Mouse (Mus musculus) urinary bladder, postnatal 36 days (tissue): Measurements from ENCODE around the gene Ppp6c.
"Not testable (repeated sequence)": the region's sequence is repeated elsewhere in the genome, so short reads cannot be mapped to it uniquely, and the experiment has no call there.

Experiments
- DNase-seq, 2 experiments: peaks; one replicate each; pipeline ENCODE4 v3.0.0; 2022; ENCODE audit warnings: low spot score in 2 of 2, mixed read lengths in 1 of 2

Gene Ppp6c

DNA sequence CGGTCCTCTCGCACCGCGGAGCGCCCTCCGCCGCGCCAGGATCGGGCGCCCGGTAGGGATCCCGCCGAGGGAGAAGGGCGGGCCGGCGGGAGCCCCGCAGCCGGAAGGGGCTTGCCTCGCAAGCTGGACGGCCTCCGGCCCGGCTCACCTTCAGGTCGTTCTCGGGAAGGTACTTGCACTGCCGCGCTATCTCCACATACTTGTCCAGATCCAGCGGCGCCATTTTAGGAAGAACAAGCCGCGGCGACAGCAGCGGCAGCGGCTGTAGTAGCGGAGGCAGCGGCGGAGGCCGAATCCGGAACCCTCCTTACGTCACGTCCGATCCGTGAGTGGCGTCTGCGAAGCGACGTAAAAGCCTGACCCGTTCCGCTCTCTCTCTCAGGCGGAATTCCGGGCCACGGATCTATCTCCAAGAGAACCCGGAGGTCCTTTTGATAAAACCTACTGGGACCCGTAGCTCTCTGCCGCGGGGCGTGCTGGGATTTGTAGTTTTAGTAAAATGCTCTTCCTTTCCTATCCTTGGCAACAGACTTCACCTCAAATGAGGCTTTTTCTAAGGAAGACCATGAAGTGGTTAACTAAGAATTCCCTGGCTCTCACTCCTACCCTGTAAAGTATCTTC is at the start of gene Ppp6c:
Gene Ppp6c, minus strand, starts transcription at position 433 of the 622 bp plus-strand sequence.
- DNase-seq: peak; percentile 79 to 92

- peak; percentile 0 to 11 for DNase-seq
Observed at GRCm38 (mm10) chr2:39268357-39268756, 42.1 kb upstream of the Ppp6c start.

DNA sequence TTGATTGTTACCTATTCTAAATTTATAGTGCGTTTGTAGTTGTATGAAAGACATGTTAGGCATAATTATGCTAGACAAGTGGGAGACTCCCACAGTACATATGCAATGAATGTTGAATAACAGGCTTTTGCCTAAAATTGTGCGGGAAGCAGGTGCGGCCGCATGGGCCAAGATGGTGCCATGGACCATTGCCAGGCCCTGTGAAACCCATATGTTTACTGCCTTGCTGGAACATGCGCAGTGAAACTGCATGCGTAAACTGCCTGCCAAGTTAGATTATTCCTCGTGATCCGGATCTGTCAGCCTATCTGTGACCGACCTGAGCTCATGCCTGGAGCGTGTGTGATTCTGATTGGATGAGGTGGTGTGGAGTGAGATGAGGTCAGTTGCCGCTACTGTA is 26.0 kb upstream of the Ppp6c start:
- not testable (repeated sequence) for DNase-seq

DNA sequence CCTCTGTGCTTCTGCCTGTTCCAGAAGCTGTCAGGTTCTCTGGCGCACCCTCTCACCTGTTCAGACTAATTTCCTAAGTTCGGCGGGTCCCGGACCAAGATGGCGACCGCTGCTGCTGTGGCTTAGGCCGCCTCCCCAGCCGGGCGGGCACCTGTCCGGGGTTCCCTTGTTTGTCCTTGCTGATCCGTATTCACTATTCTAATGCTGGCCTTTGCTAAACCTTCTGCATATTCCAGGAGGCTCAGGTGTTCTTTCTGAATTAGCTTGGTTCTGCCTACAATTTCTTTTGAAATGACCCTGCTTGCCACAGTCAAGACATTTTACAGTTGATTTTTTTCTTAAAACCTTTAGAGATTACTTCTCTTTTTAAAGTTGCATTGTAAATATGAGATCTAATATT is 20.6 kb upstream of the Ppp6c start:
- not testable (repeated sequence) for DNase-seq

DNA sequence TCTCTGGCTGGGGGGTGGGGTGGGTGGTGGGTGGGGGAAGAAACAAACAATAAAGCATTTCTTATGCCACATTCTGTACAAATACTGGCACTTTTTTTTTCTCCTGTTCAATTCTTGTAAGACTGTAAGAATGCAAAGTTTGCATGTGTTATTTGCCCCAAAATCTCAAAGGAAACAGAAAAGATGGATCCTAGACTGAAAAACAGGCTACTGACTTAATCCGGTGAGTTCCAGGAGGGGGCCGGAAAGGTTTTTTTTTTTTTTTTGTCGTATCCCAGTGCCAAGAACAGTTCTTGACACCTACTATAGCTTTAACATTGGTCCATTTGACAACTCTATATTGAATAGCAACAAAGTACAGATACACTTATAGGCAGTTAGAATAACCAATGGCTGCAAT is 480 bp upstream of the Ppp6c start:
- DNase-seq: no peak

DNA sequence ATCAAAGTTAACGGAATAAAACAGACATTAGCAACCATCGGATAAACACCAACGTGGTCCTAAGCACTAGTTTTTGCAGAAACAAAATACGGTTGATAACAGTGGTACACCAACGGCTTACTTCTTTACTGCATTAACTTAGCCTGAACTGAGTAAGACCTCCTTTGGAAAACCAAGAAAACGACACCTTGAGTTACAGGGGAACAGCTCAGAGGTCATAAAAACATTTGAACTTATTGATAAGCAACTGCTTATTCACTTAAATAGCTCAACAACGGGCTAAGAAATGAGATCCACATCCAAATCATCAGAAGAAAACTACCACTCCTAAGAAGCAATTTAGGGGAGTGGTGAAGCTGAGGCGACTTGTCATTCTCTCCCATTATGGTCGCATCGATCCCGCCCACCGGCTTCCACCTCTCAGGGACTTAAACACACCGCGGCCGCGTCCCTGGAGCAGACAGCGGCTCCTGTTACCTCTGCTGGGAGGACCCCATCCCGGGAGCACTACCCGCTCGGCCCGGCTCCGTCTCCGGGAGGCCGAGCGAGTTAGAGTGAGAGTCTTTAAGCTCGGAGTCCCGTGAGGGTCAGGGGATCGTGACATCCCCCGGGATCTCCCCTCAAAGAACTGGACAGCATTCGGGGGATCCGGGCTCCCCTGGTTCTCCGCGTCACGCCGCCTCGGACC is 776 bp downstream of the Ppp6c start:
- DNase-seq: peak in 1 of 2 experiments; percentile 32

- no peak for DNase-seq
Observed at GRCm38 (mm10) chr2:39224621-39225020, 1.6 kb downstream of the Ppp6c start.

GRCm38 (mm10) chr2:39220010-39220409 is 6.2 kb downstream of the Ppp6c start:
- DNase-seq: no peak

GRCm38 (mm10) chr2:39219034-39219433 is 7.2 kb downstream of the Ppp6c start:
- no peak for DNase-seq

DNA sequence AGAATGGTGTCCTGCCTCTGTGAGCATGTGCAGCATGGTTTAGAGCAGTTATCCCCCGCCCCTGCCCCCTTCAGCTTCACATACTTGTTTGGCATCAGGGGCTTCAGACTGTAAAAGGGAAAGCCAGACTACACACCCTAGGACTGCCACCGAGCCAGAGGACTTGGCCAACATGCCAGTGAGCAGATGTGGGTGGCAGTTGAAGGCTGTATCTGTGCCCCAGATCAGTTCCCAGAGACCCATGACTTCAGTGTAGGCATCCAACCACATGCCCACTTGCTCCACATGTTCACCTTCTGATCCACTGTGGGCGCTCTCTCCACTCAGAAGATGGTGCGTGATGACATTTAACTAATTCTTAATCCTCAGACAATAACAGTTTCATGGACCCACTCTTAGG is 9.1 kb downstream of the Ppp6c start:
- no peak for DNase-seq

- no peak for DNase-seq
Observed at GRCm38 (mm10) chr2:39210738-39211137, 15.5 kb downstream of the Ppp6c start.

GRCm38 (mm10) chr2:39203359-39203758 is 22.9 kb downstream of the Ppp6c start:
- DNase-seq: no peak

DNA sequence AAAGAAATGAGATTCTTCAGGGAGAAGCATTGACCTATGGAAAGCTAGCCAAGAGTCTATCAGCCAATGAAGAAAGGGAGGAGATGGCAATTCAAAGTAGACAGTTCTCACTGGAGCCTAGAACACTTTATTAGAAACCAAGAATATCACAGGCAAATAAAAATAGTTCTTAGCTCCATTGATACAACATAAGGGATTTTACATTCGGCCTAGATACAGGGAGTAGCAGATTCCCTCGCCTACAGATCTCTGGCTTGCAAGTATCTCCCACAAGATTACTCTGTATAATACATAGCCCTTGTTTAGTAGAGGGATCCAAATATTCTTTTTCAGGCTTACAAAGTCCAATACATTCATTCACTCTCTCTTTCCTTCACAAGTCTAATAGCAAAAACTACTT is 31.4 kb downstream of the Ppp6c start:
- no peak for DNase-seq

- DNase-seq: peak; percentile 96 to 98
Observed at GRCm38 (mm10) chr2:39190561-39191056, 35.6 kb downstream of the Ppp6c start, which contains the start of gene Scai. TSS of gene Scai (minus strand) at chr2:39190734.

DNA sequence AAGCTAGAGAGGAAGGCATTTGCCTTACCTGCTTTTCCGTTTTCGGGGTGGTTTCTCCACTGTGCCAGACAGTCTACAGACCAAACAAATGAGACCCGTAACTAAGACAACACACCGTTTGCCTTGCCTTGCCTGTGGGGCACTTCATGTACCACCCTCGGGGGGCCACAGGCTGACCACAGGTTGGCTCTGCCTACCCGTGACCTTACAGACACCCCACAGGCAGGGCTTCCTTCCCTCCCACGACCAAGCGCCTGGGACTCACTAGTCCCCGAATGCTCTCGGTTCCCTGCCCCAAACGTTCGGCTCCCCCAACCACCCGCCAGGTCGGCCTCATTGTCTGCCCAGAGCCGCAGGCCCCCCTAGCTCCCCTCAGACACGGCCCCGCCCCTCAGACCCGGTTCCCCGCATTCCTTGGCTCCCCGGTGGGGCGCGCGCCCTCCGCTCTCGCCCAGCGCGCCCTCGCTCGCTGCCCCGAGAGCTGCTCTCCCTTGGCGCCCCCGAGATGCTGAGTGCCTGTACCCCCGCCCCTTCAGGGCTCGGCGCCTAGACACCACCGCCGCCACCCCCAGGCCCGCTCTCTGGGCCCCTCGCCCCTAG is 36.2 kb downstream of the Ppp6c start:
- peak; percentile 17 to 19 for DNase-seq

DNA sequence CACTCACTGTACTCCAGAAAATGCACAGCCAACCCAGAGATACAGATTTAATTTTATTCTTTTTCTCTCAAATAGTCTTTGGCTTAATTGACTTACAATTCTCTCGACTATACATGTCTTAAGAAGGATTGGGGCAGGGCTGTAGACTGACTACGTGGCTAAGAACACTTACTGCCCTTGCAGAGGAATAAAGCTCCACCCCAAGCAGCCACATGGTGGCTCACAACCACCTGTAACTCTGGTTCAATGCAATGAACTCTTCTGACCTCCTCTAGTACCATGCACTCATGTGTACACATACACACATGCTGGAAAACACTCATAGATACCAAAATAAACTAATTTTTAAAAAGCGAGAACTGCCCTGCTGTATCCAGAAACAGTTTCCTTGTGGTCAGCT is 40.3 kb downstream of the Ppp6c start:
- no peak for DNase-seq

DNA sequence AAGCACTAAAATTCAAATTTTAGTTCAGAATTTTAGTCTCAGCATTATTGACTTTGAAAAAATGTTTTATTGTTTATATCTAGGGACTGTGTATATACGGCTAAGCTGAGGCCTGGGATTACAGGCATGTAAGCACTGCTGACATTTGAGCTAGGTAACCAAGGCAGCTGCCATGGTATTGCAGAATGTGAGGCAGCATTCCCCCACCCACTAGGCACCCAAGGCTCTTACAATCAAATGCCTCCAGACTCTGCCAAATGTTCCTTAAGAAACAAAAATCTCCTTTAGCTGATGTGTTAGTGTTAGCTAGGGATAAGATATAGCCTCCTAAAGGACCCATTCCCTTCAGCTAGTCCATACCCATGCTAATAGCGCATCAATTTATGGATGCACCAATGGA is 42.7 kb downstream of the Ppp6c start:
- DNase-seq: no peak

DNA sequence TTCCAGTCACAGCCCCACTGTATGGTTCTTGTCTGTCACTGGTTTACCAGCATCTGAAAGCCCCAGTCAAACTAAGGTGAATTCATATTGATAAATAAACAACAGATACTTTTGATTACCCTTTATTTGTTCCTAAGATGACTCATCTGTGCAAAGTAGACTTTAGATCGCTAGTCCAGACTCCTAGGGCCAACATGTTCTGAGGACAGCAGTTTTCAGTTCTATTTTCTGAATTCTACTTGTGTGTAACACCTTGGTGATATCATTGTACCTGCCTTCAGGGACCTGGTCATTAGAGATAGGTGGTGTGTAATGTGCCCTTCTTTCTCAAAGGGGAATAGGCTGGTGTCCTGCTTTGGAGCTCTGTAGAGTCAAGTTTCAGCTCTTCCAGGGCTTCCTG is 65.3 kb downstream of the Ppp6c start:
- DNase-seq: no peak

DNA sequence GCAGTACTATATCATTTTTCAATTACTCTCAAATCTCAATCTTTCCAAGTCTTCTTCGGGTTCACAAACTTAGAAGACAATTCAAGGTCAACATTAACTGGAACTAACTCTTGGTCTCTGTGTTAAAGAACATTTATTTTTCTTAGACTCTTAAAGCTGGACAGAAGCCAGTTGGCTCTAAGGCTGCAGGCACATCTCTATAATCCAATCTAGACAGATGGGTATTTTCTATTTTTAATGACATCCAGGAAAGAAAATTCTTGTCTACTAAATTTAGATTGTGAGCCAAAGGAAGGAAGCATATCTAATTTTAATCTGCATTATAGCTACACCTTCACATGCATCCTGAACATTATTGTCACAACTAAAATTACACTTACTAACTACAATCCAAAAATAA is 68.3 kb downstream of the Ppp6c start:
- DNase-seq: no peak

GRCm38 (mm10) chr2:39156821-39157220 is 69.4 kb downstream of the Ppp6c start:
- DNase-seq: no peak

- DNase-seq: no peak
Observed at GRCm38 (mm10) chr2:39150943-39151342, 75.3 kb downstream of the Ppp6c start.

DNA sequence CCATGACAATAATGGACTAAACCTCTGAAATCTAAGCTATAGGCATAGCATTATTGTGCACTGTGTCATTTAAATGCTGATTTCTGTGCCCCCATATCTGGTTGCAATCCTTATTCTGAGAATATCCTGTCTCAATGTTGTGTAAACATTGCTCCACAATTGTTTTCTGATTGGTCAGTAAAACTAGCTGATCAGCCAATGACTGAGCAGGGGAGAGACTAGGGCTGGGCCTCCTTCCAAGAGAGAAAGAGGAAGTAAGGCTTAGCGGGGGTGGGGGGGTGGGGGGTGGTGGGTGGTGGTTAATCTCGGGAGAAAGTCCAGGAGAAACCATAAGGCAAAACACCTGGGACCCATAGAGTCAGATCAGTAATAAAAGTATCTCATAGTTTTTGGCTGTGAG is 78.2 kb downstream of the Ppp6c start:
- no peak for DNase-seq

GRCm38 (mm10) chr2:39146469-39146868 is 79.8 kb downstream of the Ppp6c start:
- no peak for DNase-seq
